Mouse (Mus musculus) intestine, embryonic 14.5 days (tissue): ENCODE measurements around the gene Miga1. TPM values are rescaled to one million over a fixed set of nuclear protein-coding genes. Genes with fewer than 3 reads are reported as not detected.

Experiments
- ATAC-seq: fragments of 200-750 bp; cut with Nextera tagmentation; replicated peaks from 2 replicates; pipeline ENCODE4 v1.8.0; 2017; ENCODE audit warnings: low read depth, moderate number of reproducible peaks, moderate TSS enrichment, moderate library complexity; ENCODE audit not compliant: low FRiP score, low TSS enrichment
- DNase-seq: peaks from one replicate; pipeline ENCODE4 v3.0.0-alpha.2; 2018; ENCODE audit warnings: low spot score
- H3K27ac ChIP-seq: fragments of 300-500 bp; sonication (generic); 2 replicates; pipeline ENCODE4 v1.5.1; 2014; ENCODE audit warnings: low read depth, mild to moderate bottlenecking, control low read depth
- H3K27me3 ChIP-seq: fragments of 300-500 bp; sonication (generic); replicated peaks from 2 replicates; pipeline ENCODE4 v1.6.1; 2014; ENCODE audit warnings: low read length, control low read depth; ENCODE audit not compliant: control insufficient read depth, insufficient read depth
- H3K36me3 ChIP-seq: fragments of 300-500 bp; sonication (generic); 2 replicates; pipeline ENCODE4 v1.6.1; 2014; ENCODE audit warnings: low read length, control low read depth; ENCODE audit not compliant: control insufficient read depth, insufficient read depth
- H3K4me1 ChIP-seq: fragments of 300-500 bp; sonication (generic); replicated peaks from 2 replicates; pipeline ENCODE4 v1.6.1; 2014; ENCODE audit warnings: low read length, control low read depth, mixed read lengths; ENCODE audit not compliant: control insufficient read depth, insufficient read depth
- H3K4me2 ChIP-seq: fragments of 300-500 bp; sonication (generic); 2 replicates; pipeline ENCODE4 v1.6.1; 2014; ENCODE audit warnings: low read length
- H3K4me3 ChIP-seq: fragments of 300-500 bp; sonication (generic); 2 replicates; pipeline ENCODE4 v1.5.1; 2014; ENCODE audit warnings: low read depth, low read length, control low read depth, mixed read lengths
- H3K9ac ChIP-seq: fragments of 300-500 bp; sonication (generic); 2 replicates; pipeline ENCODE4 v1.6.1; 2014; ENCODE audit warnings: mild to moderate bottlenecking, low read length
- H3K9me3 ChIP-seq: fragments of 300-500 bp; sonication (generic); 2 replicates; pipeline ENCODE4 v1.6.1; 2016; ENCODE audit warnings: low read length, control low read depth; ENCODE audit not compliant: control insufficient read depth
- WGBS: fragments of 180-500 bp; shearing (Covaris S2); extraction: QIAGEN DNeasy Blood & Tissue Kit; methylation state at CpG from one replicate; pipeline ENCODE4 v1.1.7; 2014; 5-methylcytosine and 5-hydroxymethylcytosine counted together
- polyA plus RNA-seq: library from polyadenylated mRNA; unstranded; fragments of >200 nt; fragmentation: Nextera tagmentation; extraction: Ambion mirVana; gene quantifications from 2 replicates; pipeline ENCODE4 v1.2.1, GENCODE M21; 2014

The Miga1 gene
- 19.2 and 22.0 TPM in 2 replicates for polyA plus RNA-seq

DNA sequence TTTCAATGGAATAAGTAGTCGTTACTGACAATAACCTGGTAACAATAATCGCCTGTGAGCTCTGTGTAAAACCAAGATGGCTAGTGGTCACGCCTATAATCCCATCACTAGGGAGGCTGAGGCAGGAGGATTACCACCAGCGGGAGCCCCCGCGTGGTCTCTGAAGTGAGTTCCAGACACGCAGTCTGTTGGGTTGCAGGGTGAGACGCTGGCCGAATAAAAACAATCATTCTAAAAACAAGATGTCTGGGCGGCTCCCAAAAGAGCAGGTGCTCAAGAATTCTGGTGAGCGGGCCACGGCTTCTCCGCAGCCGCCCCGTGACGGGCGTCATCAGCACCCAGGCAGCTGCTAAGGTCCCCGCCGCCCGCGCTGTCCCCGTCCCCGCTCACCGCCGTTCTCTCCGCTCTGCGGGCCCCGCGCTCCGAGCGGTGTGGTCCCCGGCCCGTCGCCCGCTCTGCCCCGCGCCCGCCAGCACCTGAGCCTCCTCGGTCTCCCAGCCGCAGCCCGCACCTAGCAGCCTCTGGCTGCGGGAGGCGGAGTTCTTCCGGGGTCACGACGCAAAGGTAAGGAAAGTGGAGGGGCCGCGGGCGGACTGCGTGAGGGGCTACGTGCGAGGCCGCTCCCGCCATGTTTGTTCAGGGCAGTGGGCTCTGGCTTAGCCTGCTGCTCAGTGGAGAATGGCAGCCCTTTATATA lies at the start of gene Miga1:
TSS of gene Miga1 (minus strand) at position 546 of the 696 bp plus-strand sequence.
- peak; percentile 90 for ATAC-seq

GRCm38 (mm10) chr3:152384106-152384505 lies 43.9 kb upstream of the Miga1 start:
- H3K36me3 ChIP-seq = peaks cover 74% of the 10 kb centered on the region
- no peaks in the 10 kb centered on the region for H3K4me1 ChIP-seq
- no peak overlapping the region for H3K27ac ChIP-seq
- H3K9me3 ChIP-seq = no peaks in the 10 kb centered on the region
- WGBS = 59% methylated on average over 11 of the region's 11 CpGs
- H3K4me2 ChIP-seq = no peak overlapping the region
- ATAC-seq (no peak), DNase-seq (no peak)
- H3K27me3 ChIP-seq = no peaks in the 10 kb centered on the region
- no peak overlapping the region for H3K4me3 ChIP-seq
- H3K9ac ChIP-seq = no peak overlapping the region

More for the DNA sequence above, at the start of gene Miga1:
- Histone ChIP-seq H3K36me3 (peaks cover 26% of the 10 kb centered on the region), H3K9me3 (no peaks in the 10 kb centered on the region), H3K4me3 (peak within 1 kb of the TSS; percentile 81), H3K27ac (0 out of 2 replicates have a peak within 1 kb of the TSS, but pooled peaks have one; percentile 34), H3K4me1 (0 out of 2 replicates have a peak, but pooled peaks cover 7% of the 10 kb centered on the region), H3K27me3 (no peaks in the 10 kb centered on the region), H3K9ac (peak within 1 kb of the TSS; percentile 60), H3K4me2 (peak within 1 kb of the TSS; percentile 53)
- peak; percentile 88 for DNase-seq
- 2% methylated on average over 53 of the region's 54 CpGs for WGBS

DNA sequence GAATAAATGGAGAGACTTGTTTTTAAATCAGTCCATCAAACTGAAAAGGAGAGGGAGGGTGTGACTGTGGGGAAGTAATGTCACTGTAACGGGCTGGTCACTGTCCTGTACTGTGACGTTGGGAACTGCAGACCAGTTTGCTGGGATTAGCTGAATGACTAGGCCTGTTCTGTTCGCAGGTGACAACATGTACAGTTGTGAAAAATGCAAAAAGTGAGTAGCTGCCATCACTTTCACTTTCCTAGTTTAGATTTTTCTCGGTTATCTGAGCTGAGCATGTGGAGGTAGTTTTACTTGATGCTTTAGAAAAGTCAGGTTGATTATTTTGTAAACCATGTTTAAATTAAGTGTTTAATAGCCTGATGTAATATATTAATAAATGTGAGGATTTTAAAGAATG lies 35.9 kb upstream of the Miga1 start:
- WGBS = 89% methylated on average over 4 of the region's 4 CpGs
- Histone ChIP-seq H3K27ac (no peak overlapping the region), H3K27me3 (no peaks in the 10 kb centered on the region), H3K4me1 (no peaks in the 10 kb centered on the region), H3K9me3 (no peaks in the 10 kb centered on the region), H3K4me3 (no peak overlapping the region), H3K9ac (no peak overlapping the region), H3K4me2 (no peak overlapping the region), H3K36me3 (peaks cover 92% of the 10 kb centered on the region)
- no peak for DNase-seq
- no peak for ATAC-seq

DNA sequence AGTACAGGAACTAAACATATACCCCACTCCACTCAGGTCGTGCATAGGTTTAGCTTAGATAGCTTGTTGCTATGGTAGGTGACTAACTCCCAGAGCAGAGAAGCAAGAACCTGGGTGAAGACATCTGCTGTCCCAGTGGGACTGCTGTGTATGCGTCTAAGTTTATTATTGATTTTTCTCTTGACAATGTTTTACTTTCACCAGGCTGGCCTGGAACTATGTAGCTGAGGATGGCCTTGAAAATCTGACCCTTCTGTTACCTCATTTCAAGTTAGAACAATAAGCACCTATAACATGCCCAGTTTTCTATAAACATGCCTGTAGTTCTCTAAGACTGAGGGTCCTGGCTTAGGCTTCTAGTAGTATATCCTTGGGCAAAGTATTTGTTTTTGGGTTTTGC lies 24.0 kb upstream of the Miga1 start:
- H3K36me3 ChIP-seq = peaks cover 99% of the 10 kb centered on the region
- no peak overlapping the region for H3K4me3 ChIP-seq
- no peaks in the 10 kb centered on the region for H3K27me3 ChIP-seq
- H3K9me3 ChIP-seq = no peaks in the 10 kb centered on the region
- H3K4me2 ChIP-seq = no peak overlapping the region
- no peaks in the 10 kb centered on the region for H3K4me1 ChIP-seq
- 83% methylated on average over 2 of the region's 2 CpGs for whole genome bisulfite sequencing
- no peak overlapping the region for H3K9ac ChIP-seq
- DNase-seq (no peak), ATAC-seq (no peak)
- no peak overlapping the region for H3K27ac ChIP-seq

- Histone ChIP-seq H3K36me3 (peaks cover 62% of the 10 kb centered on the region), H3K9ac (no peak overlapping the region), H3K27me3 (no peaks in the 10 kb centered on the region), H3K27ac (no peak overlapping the region), H3K9me3 (no peaks in the 10 kb centered on the region), H3K4me2 (no peak overlapping the region), H3K4me3 (no peak overlapping the region), H3K4me1 (no peaks in the 10 kb centered on the region)
- DNase-seq (no peak), ATAC-seq (no peak)
- 86% methylated on average over 7 of the region's 7 CpGs for WGBS
These were observed 18.9 kb upstream of the Miga1 start for GRCm38 (mm10) chr3:152359151-152359550.

- H3K27me3 ChIP-seq = no peaks in the 10 kb centered on the region
- no peak overlapping the region for H3K9ac ChIP-seq
- no peaks in the 10 kb centered on the region for H3K9me3 ChIP-seq
- ATAC-seq (no peak), DNase-seq (no peak)
- H3K27ac ChIP-seq = no peak overlapping the region
- peaks cover 38% of the 10 kb centered on the region for H3K36me3 ChIP-seq
- no peak overlapping the region for H3K4me3 ChIP-seq
- H3K4me1 ChIP-seq = peaks cover 12% of the 10 kb centered on the region
- H3K4me2 ChIP-seq = no peak overlapping the region
- WGBS = 87% methylated on average over 9 of the region's 9 CpGs
These were observed 16.5 kb upstream of the Miga1 start for GRCm38 (mm10) chr3:152356751-152357150.

- 34% methylated on average over 5 of the region's 5 CpGs for WGBS
- DNase-seq (no peak), ATAC-seq (no peak)
- no peak overlapping the region for H3K27ac ChIP-seq
- no peaks in the 10 kb centered on the region for H3K9me3 ChIP-seq
- no peak overlapping the region for H3K4me3 ChIP-seq
- H3K36me3 ChIP-seq = peaks cover 24% of the 10 kb centered on the region; the same call in 1 of the 2 replicates
- H3K4me2 ChIP-seq = no peak overlapping the region
- H3K4me1 ChIP-seq = peaks cover 20% of the 10 kb centered on the region
- no peaks in the 10 kb centered on the region for H3K27me3 ChIP-seq
- H3K9ac ChIP-seq = no peak overlapping the region
These were observed 15.2 kb upstream of the Miga1 start for GRCm38 (mm10) chr3:152355361-152355760.

DNA sequence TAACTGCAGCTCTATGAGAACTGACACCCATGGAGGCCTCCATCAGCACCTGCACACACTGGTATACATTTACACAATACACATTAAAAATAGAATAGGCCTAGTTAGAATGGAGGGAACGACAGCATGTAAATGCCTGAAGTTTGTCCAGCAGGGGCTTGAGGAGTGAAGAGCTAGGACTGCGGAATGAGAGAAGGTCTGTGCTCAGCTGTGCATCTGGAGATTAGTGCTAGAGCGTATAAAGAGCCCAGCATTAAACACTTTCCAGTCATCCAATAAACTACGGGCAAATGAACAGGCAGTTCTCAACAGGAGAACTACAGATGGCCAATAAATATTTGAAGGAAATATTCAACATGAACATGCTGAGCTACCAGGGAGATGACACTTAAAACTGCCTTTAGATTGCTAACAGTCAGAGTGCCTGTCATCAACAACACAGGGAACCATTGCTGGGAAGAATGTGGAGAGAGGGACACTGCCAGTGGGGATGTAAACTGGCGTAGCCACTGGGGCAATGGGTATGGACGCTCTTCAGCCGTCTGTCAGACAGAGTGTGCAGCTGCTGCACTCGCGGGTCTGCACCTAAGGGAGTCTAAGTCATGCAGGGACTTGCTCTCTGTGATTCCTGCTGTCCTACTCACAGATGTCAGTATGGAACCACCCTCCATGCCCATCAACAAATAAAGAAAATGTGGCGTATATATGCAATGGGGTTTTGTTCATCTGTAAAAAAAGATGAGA lies 13.4 kb upstream of the Miga1 start:
- H3K4me1 ChIP-seq = peaks cover 22% of the 10 kb centered on the region
- no peak overlapping the region for H3K9ac ChIP-seq
- no peak overlapping the region for H3K4me3 ChIP-seq
- DNase-seq = no peak
- H3K9me3 ChIP-seq = no peaks in the 10 kb centered on the region
- no peak overlapping the region for H3K4me2 ChIP-seq
- no peak overlapping the region for H3K27ac ChIP-seq
- WGBS = 74% methylated on average over 10 of the region's 10 CpGs
- no peaks in the 10 kb centered on the region for H3K27me3 ChIP-seq
- 0 out of 2 replicates have a peak, but pooled peaks cover 7% of the 10 kb centered on the region for H3K36me3 ChIP-seq
- ATAC-seq = no peak
